Mouse (Mus musculus) thymus, adult 18-20 months (tissue): Measurements from ENCODE around the gene Sp1.

ENCODE experiments used
- DNase-seq, 2 experiments: peaks; one replicate each; pipeline ENCODE4 v3.0.0; 2022; ENCODE audit warnings: mixed read lengths in 2 of 2

The Sp1 gene

DNA sequence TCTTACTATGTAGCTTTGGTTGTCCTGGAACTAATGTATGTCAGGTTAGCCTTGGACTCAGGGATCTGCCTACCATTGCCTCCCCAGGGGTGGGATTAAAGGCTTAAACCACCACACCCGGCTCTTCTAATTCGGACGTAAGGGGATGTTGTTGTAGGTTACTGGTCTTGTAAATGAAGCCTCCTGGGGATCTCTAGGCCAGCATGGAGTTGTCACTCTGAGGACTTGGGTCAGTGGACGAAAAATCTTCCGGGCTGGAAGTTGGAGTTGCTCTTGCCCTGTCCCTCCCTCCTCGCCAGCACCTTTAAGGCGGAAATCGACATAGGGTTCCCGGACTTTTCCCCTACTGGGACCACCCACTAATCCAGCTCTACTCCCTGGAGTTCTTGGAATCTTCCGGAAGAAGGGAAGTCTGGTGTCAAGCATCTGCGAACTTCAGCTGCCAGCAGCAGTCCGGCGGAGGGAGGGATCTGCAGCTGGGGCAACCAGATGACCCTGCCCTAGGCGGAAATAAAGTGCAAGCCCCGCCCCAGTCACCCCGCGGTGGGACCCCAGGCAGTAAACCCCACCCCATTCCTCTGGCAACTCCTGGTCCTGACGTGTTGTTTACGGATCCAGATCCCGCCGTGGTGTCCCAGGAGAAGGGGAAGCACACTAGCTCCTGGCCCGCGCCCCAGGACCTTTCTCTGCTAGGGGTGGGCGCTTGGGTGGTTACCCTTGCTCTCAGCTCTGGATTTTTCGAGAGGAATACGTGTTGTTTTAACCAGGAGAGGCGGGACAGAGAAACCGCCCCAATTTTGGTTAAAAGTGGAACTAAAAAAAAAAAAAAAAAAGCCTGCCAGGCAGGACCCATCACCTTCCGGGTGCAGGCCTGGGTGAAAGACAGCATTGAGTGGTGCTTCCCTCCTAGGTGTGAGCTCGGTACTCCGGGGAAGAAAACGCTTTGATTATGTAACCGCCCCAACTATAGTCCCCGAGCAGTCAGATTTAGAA, 6.4 kb upstream of the Sp1 start:
- peak; percentile 77 to 83 for DNase-seq

DNA sequence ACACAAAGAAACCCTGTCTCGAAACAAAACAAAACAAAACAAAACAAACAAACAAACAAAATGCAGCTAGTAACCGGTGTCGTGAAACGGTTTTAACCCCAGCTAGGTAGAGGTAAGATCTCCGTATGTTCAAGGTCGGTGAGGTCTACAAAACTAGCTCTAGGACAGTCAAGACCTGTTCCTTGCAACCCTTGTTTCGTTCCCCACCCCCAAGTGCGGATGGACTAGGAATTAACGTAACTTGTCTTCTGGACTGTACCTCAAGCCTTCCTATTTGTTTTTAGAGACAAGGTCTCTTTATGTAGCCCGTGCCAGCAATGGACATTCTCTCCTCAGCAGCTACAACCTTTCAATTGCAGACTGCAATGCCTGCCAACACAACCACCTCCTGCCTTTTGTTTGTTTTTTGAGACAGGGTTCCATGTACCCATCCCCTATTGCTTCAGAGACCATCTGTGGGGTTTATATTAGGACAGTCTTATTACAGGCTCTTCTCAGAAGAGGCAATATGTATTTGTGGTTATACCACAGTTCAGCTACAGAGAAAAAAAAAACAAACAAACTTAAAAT, 5.4 kb upstream of the Sp1 start:
- no peak for DNase-seq

DNA sequence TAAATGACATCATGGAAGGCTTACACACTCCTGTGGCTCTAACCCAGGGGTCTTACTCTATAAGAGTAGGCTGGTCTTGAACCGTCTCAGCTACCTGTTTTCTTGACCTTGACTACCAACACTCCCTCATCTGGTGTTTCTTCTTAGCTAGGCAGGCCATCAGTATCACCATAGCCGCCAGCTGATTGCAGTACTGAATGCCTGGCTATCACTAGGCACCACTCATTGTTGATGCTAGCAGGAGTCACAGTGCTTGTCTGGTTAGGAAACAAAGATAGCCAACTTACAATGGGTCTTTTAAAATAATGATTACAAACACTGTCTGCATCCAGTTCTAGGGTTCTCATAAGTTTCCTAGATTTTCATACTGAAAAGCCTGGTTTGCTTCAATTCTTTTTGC, 4.7 kb upstream of the Sp1 start:
- no peak for DNase-seq

DNA sequence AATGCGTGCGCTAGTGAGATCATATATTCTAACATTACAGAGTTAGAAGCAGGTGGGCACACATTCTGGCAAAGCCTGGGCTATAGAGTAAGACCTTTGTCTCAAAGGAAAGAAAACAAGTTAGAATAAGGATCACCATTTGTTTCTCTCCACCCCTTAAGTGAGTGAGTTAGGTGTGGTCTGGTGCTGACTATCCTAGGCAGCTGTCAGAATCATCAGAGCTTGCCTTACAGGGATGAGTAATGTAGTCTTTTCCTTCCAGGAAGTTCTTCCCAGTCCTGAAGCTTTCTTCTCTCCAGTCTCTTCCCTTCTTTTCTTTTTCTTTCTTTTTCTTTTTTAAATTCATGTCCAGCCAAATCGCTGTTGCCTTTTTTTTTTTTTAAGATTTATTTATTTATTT, 3.7 kb upstream of the Sp1 start:
- DNase-seq, result no peak

DNA sequence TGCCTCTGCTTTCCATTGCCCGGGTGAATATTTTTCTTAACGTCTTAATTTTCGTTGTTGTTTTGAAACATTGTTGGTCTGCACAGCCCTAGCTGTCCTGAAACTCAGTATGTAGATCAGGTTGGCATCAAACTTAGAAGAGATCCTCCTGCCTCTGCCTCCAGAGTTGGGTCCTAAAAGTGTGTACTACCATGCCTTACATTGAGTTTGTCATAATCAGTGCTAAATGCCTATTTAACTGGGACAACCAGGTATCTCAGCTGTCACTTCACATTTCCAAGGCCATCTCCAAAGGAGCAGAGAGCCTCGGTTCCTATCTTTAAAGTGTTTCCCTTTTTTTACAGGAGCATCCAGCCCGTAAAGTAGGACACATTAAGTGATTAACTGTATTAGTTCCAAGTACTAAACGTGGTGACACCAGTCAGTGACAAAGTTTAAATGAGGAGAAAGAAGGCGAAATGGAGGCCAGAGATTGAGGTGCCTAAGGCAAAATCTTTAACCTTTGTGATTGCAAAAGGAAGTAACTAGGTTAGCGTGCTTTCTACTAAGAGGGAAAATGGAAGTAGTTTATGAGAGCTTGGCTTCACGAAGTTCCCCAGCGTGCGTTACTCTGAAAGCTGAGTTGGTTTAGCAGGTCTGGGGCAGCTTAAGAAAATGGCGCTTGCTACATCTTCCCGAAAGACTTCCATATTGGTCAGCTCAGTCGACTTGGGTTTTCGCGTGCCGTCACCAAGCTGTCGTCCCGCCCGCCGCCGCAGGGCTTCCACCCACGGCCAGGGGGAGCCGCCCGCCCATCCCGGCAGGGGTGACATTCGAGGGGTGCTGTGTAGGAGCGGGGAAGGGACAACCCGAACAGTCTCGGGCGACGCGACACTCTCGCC, 1.1 kb upstream of the Sp1 start:
- no peak for DNase-seq

DNA sequence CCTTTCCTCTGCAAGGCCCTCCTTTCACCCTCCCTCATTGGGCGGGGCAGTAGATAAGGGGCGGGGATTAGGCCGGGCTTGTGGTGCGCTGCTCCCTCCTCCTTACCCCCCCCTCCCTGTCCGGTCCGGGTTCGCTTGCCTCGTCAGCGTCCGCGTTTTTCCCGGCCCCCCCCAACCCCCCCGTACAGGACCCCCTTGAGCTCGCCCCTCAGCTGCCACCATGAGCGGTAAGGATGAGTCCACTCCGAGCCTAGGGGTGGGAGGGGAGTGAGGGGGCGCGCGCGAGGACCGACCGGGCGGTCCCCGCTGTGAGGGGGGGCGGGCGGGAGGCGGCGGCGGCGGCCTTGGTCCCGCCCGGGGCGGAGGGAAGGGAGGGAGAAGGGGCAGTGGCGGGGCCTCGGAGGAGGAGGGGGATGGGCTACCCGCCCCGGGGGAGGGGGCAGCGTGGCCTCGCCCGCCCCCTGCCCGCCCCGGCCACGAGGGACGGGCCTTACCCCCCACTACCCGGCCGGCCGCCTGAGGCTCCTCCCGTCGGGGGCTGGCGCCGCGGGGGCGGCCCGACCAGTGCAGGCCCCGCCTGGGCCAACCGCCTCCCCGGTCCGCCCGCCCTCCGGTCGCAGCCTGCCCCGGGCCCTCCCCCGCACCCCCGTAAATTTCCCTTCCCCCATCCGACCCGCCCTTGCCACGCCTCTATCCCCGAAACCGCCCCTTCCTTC, 411 bp downstream of the Sp1 start:
- peak; percentile 66 to 71 for DNase-seq

DNA sequence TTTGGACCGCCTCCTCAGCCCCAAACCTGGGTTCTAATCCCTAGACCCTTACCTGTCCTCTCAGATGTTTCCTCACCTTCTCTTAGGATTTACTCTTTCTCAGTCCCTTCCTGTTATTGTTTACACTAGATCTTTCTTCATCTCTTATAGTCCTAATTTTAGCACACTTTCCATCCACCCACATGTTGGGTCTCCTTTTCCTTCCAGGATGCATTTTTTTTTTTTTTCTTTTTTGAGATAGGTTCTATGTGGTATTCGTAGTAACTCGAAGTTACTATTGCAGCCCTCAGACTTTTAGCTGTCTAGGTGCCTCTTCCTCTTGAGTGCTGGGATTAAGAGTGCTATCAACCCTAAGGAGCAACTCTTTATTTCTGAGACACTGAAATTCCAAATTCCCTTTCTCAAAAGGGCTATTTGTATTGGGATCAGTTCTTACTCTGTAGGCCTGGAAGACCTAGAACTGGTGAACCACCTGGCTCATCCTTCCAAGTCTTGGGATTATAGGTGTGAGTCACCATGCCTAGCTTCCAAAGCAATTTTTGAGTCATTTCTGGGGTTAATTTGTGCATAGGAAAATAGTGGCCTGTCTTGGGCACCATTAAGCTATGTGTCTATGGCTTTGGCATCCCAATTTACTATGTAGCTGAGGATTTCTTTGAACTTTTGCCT, 1.1 kb downstream of the Sp1 start:
- no peak for DNase-seq

DNA sequence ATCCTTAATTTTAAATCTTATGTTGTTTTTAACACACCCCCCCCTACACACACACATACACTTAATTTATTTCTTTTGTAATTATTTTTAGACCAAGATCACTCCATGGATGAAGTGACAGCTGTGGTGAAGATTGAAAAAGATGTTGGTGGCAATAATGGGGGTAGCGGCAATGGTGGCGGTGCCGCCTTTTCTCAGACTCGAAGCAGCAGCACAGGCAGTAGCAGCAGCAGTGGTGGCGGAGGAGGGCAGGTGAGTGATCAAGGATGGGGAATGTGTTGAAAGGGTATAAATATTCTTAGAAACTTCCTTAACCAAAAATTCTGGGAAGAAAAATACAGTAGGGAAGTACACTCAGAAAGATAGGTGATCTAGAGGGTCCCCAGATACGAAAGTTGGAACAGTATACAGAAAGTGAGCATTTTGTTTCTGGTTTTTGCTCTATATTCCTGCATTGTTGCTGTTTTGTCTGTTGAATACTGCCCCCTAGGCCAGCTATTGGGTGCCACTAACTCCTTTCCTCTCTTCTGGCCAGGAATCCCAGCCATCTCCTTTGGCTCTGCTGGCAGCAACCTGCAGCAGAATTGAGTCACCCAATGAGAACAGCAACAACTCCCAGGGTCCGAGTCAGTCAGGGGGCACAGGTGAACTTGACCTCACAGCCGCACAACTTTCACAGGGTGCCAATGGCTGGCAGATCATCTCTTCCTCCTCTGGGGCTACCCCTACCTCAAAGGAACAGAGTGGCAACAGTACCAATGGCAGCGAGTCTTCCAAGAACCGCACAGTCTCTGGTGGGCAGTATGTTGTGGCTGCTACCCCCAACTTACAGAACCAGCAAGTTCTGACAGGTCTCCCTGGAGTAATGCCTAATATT, 2.0 kb downstream of the Sp1 start:
- DNase-seq, result no peak

DNA sequence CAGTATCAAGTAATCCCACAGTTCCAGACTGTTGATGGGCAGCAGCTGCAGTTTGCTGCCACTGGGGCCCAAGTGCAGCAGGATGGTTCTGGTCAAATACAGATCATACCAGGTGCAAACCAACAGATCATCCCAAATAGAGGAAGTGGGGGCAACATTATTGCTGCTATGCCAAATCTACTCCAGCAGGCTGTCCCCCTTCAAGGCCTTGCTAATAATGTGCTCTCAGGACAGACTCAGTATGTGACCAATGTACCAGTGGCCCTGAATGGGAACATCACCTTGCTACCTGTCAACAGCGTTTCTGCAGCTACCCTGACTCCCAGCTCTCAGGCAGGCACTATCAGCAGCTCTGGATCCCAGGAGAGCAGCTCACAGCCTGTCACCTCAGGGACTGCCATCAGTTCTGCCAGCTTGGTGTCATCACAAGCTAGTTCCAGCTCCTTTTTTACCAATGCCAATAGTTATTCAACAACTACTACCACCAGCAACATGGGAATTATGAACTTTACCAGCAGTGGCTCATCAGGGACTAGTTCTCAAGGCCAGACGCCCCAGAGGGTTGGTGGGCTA, 2.7 kb downstream of the Sp1 start:
- DNase-seq, result no peak

DNA sequence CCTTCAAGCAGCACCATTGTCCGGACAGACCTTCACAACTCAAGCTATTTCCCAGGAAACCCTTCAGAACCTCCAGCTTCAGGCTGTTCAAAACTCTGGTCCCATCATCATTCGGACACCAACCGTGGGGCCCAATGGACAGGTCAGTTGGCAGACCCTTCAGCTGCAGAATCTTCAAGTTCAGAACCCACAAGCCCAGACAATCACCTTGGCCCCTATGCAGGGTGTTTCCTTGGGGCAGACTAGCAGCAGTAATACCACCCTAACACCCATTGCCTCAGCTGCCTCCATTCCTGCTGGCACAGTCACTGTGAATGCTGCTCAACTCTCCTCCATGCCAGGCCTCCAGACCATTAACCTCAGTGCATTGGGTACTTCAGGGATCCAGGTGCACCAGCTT, 3.3 kb downstream of the Sp1 start:
- DNase-seq, result no peak

DNA sequence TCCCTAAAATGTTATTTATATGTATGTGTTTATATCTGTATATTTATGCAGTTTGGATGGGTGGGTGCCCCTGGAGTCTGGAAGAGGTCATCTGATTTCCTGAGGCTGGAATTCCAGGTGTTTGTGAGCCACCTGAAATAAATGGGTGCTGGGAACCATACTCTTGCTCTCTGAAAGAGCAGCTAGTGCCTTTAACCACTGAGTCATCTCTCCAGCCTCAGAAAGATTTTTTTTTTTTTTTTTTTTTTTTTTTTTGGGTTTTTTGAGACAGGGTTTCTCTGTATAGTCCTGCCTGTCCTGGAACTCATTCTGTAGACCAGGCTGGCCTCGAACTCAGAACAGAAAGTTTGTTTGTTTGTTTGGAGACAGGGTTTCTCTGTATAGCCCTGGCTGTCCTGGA, 5.1 kb downstream of the Sp1 start:
- DNase-seq, result no peak

DNA sequence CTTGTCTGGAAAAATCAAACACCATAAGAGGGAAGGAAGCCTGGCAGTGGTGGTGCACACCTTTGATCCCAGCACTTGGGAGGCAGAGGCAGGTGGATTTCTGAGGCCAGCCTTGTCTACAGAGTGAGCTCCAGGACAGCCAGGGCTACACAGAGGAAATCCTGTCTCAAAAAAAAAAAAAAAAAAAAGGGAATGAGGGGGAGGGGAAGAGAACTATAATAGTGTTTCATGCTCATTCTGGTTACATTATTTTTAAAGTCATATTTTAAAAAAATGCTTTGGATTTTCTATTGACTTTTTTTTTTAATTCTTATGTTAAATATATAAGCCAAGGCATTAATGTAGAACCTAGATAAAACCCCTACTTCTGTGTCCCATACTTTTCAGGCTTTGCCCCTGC, 7.7 kb downstream of the Sp1 start:
- DNase-seq, result no peak

DNA sequence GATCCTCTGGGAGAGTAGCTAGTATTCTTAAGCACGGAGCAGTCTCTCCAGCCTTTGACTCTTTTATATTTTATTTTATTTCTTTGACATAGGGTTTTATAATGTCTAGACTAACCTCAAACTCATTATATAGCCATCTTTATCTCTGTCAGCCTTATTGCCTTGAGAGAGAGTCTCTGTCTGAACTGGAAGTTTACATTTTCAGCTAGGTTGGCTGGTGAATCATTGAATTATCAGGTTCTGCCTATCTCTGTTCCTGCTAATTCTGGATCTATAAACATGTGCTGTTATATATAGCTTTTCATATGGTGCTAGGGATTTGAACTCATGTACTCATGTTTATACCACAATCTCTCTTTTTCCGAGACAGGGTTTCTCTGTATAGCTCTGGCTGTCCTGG, 11.6 kb downstream of the Sp1 start:
- DNase-seq, result no peak

DNA sequence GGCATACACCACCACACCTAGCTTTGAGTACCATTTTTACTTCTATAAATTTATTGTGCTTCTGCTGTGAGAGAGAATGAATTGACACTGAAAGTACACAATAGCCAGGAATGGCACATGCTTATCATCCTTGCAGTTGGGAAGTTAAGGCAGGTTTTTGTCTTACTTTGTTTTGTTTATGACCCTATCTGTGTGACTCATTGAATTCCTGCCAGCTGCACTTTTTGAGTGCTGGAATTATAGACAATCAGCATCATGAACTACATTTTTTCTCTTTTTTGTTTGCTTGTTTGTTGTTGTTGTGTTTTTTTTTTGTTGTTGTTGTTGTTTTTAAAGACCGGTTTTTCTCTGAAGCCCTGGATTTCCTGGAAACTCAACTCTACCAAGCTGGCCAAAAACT, 15.0 kb downstream of the Sp1 start:
- DNase-seq, result no peak

DNA sequence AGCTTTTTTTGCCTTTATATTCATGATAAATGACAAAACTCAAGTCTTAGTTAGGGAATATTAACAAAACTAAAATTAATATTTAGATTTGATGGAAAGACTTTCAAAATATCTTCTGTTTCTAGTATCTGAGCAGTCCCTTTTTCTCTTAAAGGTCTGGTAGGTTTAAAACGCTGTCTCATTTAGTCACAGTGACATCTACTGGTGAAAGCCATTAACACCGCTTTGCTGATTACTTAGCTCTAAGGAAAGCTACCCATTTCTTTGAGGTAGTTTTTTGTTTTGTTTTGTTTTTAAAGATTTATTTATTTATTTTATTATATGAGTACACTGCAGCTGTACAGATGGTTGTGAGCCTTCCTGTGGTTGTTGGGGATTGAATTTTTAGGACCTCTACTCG, 15.5 kb downstream of the Sp1 start:
- no peak for DNase-seq

DNA sequence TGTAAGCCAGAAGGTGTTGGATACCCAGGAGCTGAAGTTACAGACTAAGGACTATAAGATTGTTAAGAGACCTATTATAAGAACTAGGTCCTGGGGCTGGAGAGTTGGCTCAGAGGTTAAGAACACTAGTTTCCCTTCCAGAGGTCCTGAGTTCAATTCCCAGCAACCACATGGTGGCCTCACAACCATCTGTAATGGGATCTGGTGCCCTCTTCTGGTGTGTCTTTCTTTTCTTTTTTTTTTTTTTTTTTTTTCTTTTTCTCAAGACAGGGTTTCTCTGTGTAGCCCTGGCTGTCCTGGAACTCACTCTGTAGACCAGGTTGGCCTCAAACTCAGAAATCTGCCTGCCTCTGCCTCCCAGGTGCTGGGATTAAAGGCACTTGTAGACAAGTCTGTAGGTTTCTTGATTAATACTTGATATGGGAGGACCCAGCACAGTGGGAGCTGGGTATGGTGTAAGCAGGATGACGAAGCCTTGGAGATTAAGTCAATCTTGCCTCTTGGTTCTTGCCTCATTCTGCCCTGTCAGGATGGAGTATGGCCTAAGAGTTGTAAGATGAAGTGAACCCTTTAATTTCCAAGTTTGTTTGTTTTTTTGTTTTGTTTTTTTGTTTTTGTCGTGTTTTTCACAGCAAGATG, 17.8 kb downstream of the Sp1 start:
- DNase-seq, result no peak

DNA sequence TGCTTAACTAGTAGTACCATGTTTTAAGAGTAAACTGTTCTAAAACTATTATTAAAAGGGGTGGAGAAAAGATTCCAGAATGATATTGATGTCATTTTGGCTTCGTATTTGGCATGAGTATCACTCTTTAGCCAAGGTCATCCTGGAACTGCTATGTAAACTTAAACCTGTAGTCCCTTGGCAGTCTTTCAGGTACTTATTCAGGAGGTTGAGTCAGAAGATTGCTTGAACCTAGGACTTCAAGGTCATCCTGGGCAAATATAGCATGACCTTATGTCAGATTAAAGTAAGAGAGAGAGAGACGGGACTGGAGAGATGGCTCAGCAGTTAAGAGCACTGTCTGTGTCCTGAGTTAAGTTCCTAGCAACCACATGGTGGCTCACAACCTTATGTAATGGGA, 18.7 kb downstream of the Sp1 start:
- DNase-seq, result no peak

DNA sequence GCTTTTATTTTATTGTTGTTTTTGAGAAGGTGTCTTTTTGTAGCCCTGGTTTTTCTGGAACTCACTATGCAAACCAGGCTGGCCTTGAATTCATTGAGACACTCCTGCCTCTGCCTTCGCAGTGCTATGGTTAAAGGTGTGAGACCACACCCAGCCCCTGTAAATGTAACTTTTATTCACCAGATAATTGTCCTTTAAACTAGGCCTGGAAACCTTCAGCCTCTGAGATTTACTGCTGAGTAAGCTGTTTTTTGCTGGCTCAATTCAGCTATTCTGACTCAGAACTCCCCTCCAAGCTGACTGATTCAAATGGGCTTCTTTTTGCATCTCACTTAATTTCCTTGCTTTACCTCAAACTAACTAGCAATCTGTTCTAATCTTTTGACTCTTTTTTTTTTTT, 21.0 kb downstream of the Sp1 start:
- DNase-seq, result no peak

DNA sequence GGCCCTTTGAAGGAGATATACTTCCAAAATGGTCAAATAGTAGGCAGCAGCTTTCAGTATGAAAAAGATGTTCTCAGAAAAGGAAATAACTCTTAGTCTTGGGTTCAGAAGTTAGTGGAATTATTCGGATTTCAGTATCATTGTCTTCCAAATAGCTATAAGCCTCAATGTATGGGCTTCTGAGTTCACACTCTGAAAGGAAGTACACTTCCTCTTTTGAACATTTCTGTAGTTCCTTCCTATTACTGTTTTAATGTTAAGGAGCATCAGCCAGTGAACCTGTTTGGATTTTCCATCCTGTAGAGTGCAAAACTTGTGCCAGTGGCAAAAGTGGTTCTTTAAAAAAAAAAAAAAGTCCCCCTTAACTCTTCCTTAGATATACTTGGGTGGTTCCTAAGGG, 26.1 kb downstream of the Sp1 start:
- no peak for DNase-seq

DNA sequence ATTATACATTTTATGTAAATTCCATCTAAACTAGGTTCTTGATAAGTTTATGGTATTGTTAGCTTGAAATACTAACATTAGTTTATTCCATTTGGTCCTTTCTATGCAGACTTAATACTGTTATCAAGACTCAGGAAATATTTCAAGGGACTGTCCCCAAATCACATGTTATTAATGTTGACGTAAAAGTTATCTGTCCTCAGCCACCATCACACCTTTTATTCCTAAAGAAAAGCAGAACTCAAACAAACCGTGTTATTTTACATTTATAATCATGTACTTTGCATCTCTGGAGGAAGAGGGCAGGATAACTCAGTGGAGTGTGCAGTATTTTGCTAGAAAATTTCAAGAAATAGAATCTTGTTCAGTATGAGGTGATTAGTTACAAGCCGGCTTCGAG, 27.2 kb downstream of the Sp1 start:
- no peak for DNase-seq
